In genomic region chr3:117575253-117575927, GRCm38 (mm10) we compare ENCODE assay signal across 8 mouse cellular contexts. TPM values are rescaled to one million over a fixed set of nuclear protein-coding genes. Genes with fewer than 3 reads are reported as not detected.
DNase-seq lines count a peak whose midpoint lies in the region; ATAC-seq lines count a peak whose summit lies in the region.

No protein-coding gene starts in this region.

- H3K27me3 ChIP-seq in heart, embryonic 14.5 days (ENCODE audit: control insufficient read depth, insufficient read depth, low read length), result 0 out of 2 replicates have a peak, but pooled peaks cover 4% of the 10 kb centered on the region
- H3K27me3 ChIP-seq in midbrain, embryonic 11.5 days (ENCODE audit: control insufficient read depth, insufficient read depth, low read length), result peaks cover 11% of the 10 kb centered on the region
- H3K27me3 ChIP-seq in stomach, embryonic 16.5 days (ENCODE audit: control insufficient read depth, insufficient read depth, low read length), result peaks cover 5% of the 10 kb centered on the region; the same call in 1 of the 2 replicates

- H3K4me1 ChIP-seq in heart, embryonic 14.5 days (ENCODE audit: control insufficient read depth in 2 of 2, insufficient read depth in 2 of 2, low read length in 2 of 2), result peaks cover 4% of the 10 kb centered on the region in 2 experiments; a peak in 1 of 4 replicates
- no peaks in the 10 kb centered on the region; the same call in 1 of the 2 replicates for H3K4me1 ChIP-seq in midbrain, embryonic 11.5 days (ENCODE audit: control insufficient read depth, insufficient read depth, low read length)
- 0 out of 2 replicates have a peak, but pooled peaks cover 5% of the 10 kb centered on the region for H3K4me1 ChIP-seq in stomach, embryonic 16.5 days (ENCODE audit: control insufficient read depth, insufficient read depth, low read length)

- peak overlapping the region; percentile 83 for H3K4me2 ChIP-seq in heart, embryonic 14.5 days (ENCODE audit: low read length)
- H3K4me2 ChIP-seq in midbrain, embryonic 11.5 days, result peak overlapping the region; percentile 95
- H3K4me2 ChIP-seq in stomach, embryonic 16.5 days (ENCODE audit: low read depth, low read length), result peak overlapping the region; percentile 86

- H3K9me3 ChIP-seq in heart, embryonic 14.5 days (ENCODE audit: control insufficient read depth, low read length), result no peaks in the 10 kb centered on the region
- H3K9me3 ChIP-seq in midbrain, embryonic 11.5 days (ENCODE audit: control insufficient read depth, low read length), result no peaks in the 10 kb centered on the region
- no peaks in the 10 kb centered on the region for H3K9me3 ChIP-seq in stomach, embryonic 16.5 days (replicated peaks; ENCODE audit: control insufficient read depth, low read length)

- H3K27ac ChIP-seq in heart, embryonic 14.5 days (replicated peaks in 1 of 2; ENCODE audit: control insufficient read depth in 1 of 2, insufficient read depth in 1 of 2, low read depth in 2 of 2, low read length in 2 of 2), result peak overlapping the region; percentile 6 to 19; a peak in 2 of 4 replicates
- no peak overlapping the region for H3K27ac ChIP-seq in midbrain, embryonic 11.5 days (ENCODE audit: low read depth, low read length)
- H3K27ac ChIP-seq in stomach, embryonic 16.5 days (ENCODE audit: low read length), result no peak overlapping the region

- H3K36me3 ChIP-seq in heart, embryonic 14.5 days (ENCODE audit: control insufficient read depth, insufficient read depth, low read length), result no peaks in the 10 kb centered on the region
- H3K36me3 ChIP-seq in midbrain, embryonic 11.5 days (ENCODE audit: control insufficient read depth, insufficient read depth, low read length), result no peaks in the 10 kb centered on the region
- H3K36me3 ChIP-seq in stomach, embryonic 16.5 days (ENCODE audit: control insufficient read depth, insufficient read depth, low read length), result no peaks in the 10 kb centered on the region

- whole genome bisulfite sequencing in heart, embryonic 14.5 days, result under 1% methylated on average over 71 of the region's 74 CpGs
- under 1% methylated on average over 67 of the region's 74 CpGs for WGBS in midbrain, embryonic 11.5 days
- WGBS in stomach, embryonic 16.5 days, result under 1% methylated on average over 69 of the region's 74 CpGs

- peak; percentile 4 for DNase-seq in ovary, postnatal 10 days (ENCODE audit: low spot score)
- DNase-seq in ovary, adult 18-20 months (ENCODE audit: low spot score), result no peak
- peak; percentile 57 for DNase-seq in embryo, embryonic 10.5 days (ENCODE audit: low spot score)
- peak; percentile 40 for DNase-seq in left cerebral cortex, adult 11 months (ENCODE audit: low spot score)
- DNase-seq in midbrain, embryonic 11.5 days (ENCODE audit: low spot score, missing footprints), result peak; percentile 95
- no peak for DNase-seq in urinary bladder, adult 18-20 months (ENCODE audit: low spot score in 2 of 2)

- peak overlapping the region; percentile 58 to 59 for H3K4me3 ChIP-seq in heart, embryonic 14.5 days (ENCODE audit: control insufficient read depth in 1 of 2, insufficient read depth in 1 of 2, low read depth in 1 of 2, low read length in 2 of 2)
- peak overlapping the region; percentile 58 for H3K4me3 ChIP-seq in midbrain, embryonic 11.5 days (ENCODE audit: low read depth, low read length)
- peak overlapping the region; percentile 61 for H3K4me3 ChIP-seq in stomach, embryonic 16.5 days (replicated peaks; ENCODE audit: low read length)

- peak overlapping the region; percentile 64 for H3K9ac ChIP-seq in heart, embryonic 14.5 days (ENCODE audit: low read length)
- H3K9ac ChIP-seq in midbrain, embryonic 11.5 days (ENCODE audit: low read length), result peak overlapping the region; percentile 75
- H3K9ac ChIP-seq in stomach, embryonic 16.5 days (ENCODE audit: low read length), result peak overlapping the region; percentile 76

- ATAC-seq in heart, embryonic 14.5 days (ENCODE audit: insufficient number of reproducible peaks, insufficient read depth, low FRiP score, low read depth), result peak; percentile 66
- ATAC-seq in midbrain, embryonic 11.5 days (ENCODE audit: low FRiP score), result peak; percentile 91
- ATAC-seq in stomach, embryonic 16.5 days (ENCODE audit: insufficient read depth, low FRiP score), result peak; percentile 63; the same call in 1 of the 2 replicates

RNA-seq across cellular contexts. Expression of gene Plppr5, which starts 0.8 kb away (rescaled TPM):
- 4.6 and 6.0 TPM in 2 replicates for polyA plus RNA-seq in heart, embryonic 14.5 days (2014; fragmentation: Nextera tagmentation; extraction: Ambion mirVana)
- 0.10 and 0.51 TPM in 2 replicates for polyA plus RNA-seq in midbrain, embryonic 11.5 days (2014; fragmentation: Nextera tagmentation; extraction: Ambion mirVana)
- 2.3 TPM in 2 replicates for polyA plus RNA-seq in stomach, embryonic 16.5 days (2015; fragmentation: Nextera tagmentation; extraction: Ambion mirVana)

Comparison
In these comparisons a context has a peak if more than half of its experiments do, and no peak if none do; other contexts are left out.
1. DNase-seq: peak in ovary, postnatal 10 days (single experiment), embryo, embryonic 10.5 days (single experiment), left cerebral cortex, adult 11 months (single experiment) and midbrain, embryonic 11.5 days (single experiment); none in ovary, adult 18-20 months (single experiment) and urinary bladder, adult 18-20 months (0 of 2).
2. H3K27ac ChIP-seq: peak in heart, embryonic 14.5 days (2 of 2); none in midbrain, embryonic 11.5 days (single experiment) and stomach, embryonic 16.5 days (single experiment).
3. Peak in every context shown above with its lines, with median percentiles within 50 percentile points of each other: ATAC-seq, H3K4me2 ChIP-seq, H3K4me3 ChIP-seq and H3K9ac ChIP-seq.